Mouse (Mus musculus) liver, embryonic 14.5 days (tissue): ENCODE measurements around the gene Ccdc114. TPM values are rescaled to one million over a fixed set of nuclear protein-coding genes. Genes with fewer than 3 reads are reported as not detected.
"Not testable (repeated sequence)": the region's sequence is repeated elsewhere in the genome, so short reads cannot be mapped to it uniquely, and the experiment has no call there.

ENCODE experiments used
- ATAC-seq: fragments of 200-750 bp; cut with Nextera tagmentation; 2 replicates; pipeline ENCODE4 v1.8.0; 2017; ENCODE audit warnings: moderate number of reproducible peaks, mild to moderate bottlenecking, moderate library complexity; ENCODE audit not compliant: insufficient read depth
- DNase-seq, 3 experiments: peaks; one replicate each; pipeline ENCODE4 v3.0.0-alpha.2; 2012 to 2013; ENCODE audit warnings: low read depth in 3 of 3, low spot score in 3 of 3
- H3K27ac ChIP-seq: fragments of 300-500 bp; sonication (generic); 2 replicates; pipeline ENCODE4 v1.5.1; 2014; ENCODE audit warnings: moderate library complexity, mild to moderate bottlenecking, control low read depth, inconsistent platforms
- H3K27me3 ChIP-seq: fragments of 300-500 bp; sonication (generic); 2 replicates; pipeline ENCODE4 v1.6.1; 2014; ENCODE audit warnings: mild to moderate bottlenecking, low read length, moderate library complexity; ENCODE audit not compliant: control insufficient read depth, insufficient read depth
- H3K36me3 ChIP-seq: fragments of 300-500 bp; sonication (generic); replicated peaks from 2 replicates; pipeline ENCODE4 v1.6.1; 2014; ENCODE audit warnings: low read depth; ENCODE audit not compliant: control insufficient read depth, insufficient read depth
- H3K4me1 ChIP-seq, 2 experiments: fragments of 200-500 bp in 1 of 2; fragments of 300-500 bp in 1 of 2; sonication (generic) in 1 of 2; replicated peaks; 2 replicates each; pipeline ENCODE4 v1.6.1; 2012 to 2014; ENCODE audit warnings: antibody characterized with exemption in 1 of 2, inconsistent platforms in 1 of 2, low read length in 1 of 2; ENCODE audit not compliant: control insufficient read depth in 2 of 2, insufficient read depth in 2 of 2
- H3K4me2 ChIP-seq: fragments of 300-500 bp; sonication (generic); 2 replicates; pipeline ENCODE4 v1.6.1; 2014; ENCODE audit warnings: low read depth, mild to moderate bottlenecking, control low read depth, moderate library complexity
- H3K4me3 ChIP-seq, 2 experiments: fragments of 200-500 bp in 1 of 2; fragments of 300-500 bp in 1 of 2; sonication (generic) in 1 of 2; 2 replicates each; pipeline ENCODE4 v1.5.1; 2012 to 2014; ENCODE audit warnings: low read depth in 2 of 2, low read length in 2 of 2, mild to moderate bottlenecking in 2 of 2, control low read depth in 1 of 2, inconsistent platforms in 1 of 2, moderate library complexity in 1 of 2; ENCODE audit not compliant: insufficient read depth in 1 of 2
- H3K9ac ChIP-seq: fragments of 300-500 bp; sonication (generic); replicated peaks from 2 replicates; pipeline ENCODE4 v1.6.1; 2014; ENCODE audit warnings: mild to moderate bottlenecking, control low read depth, moderate library complexity
- H3K9me3 ChIP-seq: fragments of 300-500 bp; sonication (generic); 2 replicates; pipeline ENCODE4 v1.6.1; 2016; ENCODE audit warnings: low read length, mixed read lengths; ENCODE audit not compliant: control insufficient read depth
- CTCF ChIP-seq: IDR thresholded peaks from 2 replicates; pipeline ENCODE4 v1.5.1; 2016; ENCODE audit warnings: antibody characterized with exemption, low read depth, control low read depth
- EP300 ChIP-seq: IDR thresholded peaks from 2 replicates; pipeline ENCODE4 v1.6.1; 2016; ENCODE audit warnings: antibody characterized with exemption, low read depth
- WGBS: fragments of 180-500 bp; shearing (Covaris S2); extraction: QIAGEN DNeasy Blood & Tissue Kit; methylation state at CpG from one replicate; pipeline ENCODE4 v1.1.7; 2014; ENCODE audit not compliant: insufficient replicate concordance; 5-methylcytosine and 5-hydroxymethylcytosine counted together
- polyA plus RNA-seq, 2 experiments: library from polyadenylated mRNA; depleted of rRNA in 1 of 2; stranded (reverse) in 1 of 2; unstranded in 1 of 2; fragments of >200 nt; fragmentation: Nextera tagmentation in 1 of 2; extraction: Ambion mirVana in 1 of 2; gene quantifications; 2 replicates each; pipeline versions ENCODE4 v1.2.1 to v1.2.3; 2012 to 2014

Ccdc114 gene
- polyA plus RNA-seq, 2 experiments = 1.0 to 1.2 TPM

DNA sequence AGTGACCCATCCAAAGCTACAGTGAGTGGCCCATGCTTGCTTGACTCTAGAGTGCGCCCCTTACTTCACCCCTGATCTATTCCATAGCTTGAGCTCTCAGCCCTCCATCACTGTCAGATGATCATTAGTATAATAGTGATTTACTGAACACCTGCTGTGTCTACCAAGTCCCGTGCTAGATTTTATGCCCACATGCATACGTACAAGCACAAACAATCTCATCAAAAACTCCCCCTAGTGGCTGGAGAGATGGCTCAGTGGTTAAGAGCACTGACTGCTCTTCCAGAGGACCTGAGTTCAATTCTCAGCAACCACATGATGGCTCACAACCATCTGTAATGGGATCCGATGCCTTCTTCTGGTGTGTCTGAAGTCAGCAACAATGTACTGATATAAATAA, 25.7 kb upstream of the Ccdc114 start:
- peak; percentile 65 for TF ChIP-seq CTCF
- H3K27ac ChIP-seq = peak overlapping the region; percentile 60; the same call in 1 of the 2 replicates
- H3K4me1 ChIP-seq = peaks cover 11 to 18% of the 10 kb centered on the region in 2 experiments
- H3K9me3 ChIP-seq, H3K27me3 ChIP-seq, H3K36me3 ChIP-seq, ATAC-seq, H3K9ac ChIP-seq: not testable (repeated sequence)
- DNase-seq = peak in 1 of 3 experiments; percentile 59
- H3K4me3 ChIP-seq = peak overlapping the region; percentile 28 to 54; a peak in 2 of 4 replicates
- peak overlapping the region; percentile 94 for H3K4me2 ChIP-seq
- 38% methylated on average over 4 of the region's 4 CpGs for WGBS

DNA sequence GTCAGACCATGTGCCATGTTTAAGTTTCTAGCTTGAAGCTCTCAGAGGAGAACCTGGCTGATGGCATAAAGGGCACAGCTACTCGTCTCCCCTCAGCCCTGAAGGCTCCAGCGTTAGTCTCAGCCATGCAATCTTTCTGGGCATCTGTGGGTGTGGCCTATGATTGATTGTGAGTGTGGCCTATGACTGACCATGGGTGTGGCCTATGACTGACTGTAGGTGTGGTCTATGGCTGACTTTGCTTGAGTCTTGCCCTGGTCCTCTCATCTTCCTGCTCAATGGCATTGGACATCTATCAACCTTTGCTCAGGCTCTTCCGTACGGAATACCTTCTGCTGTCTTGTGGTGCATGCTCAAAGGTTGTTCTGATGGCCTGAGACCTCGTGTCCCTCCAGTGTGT, 22.3 kb upstream of the Ccdc114 start:
- no peaks in the 10 kb centered on the region for H3K36me3 ChIP-seq
- TF ChIP-seq EP300 = no peak
- no peak for TF ChIP-seq CTCF
- no peak overlapping the region for H3K4me2 ChIP-seq
- peak; percentile 52 to 65 (median 56) for DNase-seq
- WGBS = 39% methylated on average over 5 of the region's 5 CpGs
- H3K4me3 ChIP-seq = no peak overlapping the region
- no peak for ATAC-seq
- H3K9ac ChIP-seq = no peak overlapping the region
- H3K27ac ChIP-seq = no peak overlapping the region
- H3K27me3 ChIP-seq = no peaks in the 10 kb centered on the region
- H3K4me1 ChIP-seq = peaks cover 5 to 13% of the 10 kb centered on the region in 2 experiments; a peak in 3 of 4 replicates
- no peaks in the 10 kb centered on the region for H3K9me3 ChIP-seq

DNA sequence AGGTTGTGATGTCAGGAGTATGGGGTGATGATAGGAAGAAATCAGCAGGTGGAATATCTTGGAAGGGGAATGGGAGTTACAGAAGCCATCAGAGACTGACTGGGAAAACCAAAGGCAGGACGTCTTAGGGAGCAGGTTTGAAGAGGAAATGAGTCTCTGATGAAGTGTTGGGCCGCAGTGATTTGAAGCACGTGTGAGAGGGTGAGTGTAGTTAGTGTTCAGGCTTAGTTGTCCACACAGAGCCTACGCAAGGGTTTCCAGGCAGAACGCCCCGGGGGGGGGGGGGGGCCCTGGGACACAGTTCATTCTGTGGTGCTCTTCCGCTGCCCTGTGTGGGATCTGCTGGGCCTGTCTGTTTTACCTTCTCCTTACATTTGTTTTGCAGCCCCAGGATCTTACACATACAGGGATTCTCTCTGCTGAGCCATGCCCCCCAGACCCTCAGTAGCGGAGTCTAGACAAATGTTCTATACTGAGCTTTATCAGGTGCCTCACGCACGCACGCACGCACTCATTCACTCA, 21.3 kb upstream of the Ccdc114 start:
- Histone ChIP-seq H3K27ac (no peak overlapping the region), H3K27me3 (no peaks in the 10 kb centered on the region), H3K9me3 (no peaks in the 10 kb centered on the region), H3K4me2 (no peak overlapping the region), H3K4me3 (no peak overlapping the region), H3K9ac (no peak overlapping the region), H3K36me3 (no peaks in the 10 kb centered on the region), H3K4me1 (peaks cover 3 to 9% of the 10 kb centered on the region in 2 experiments; a peak in 3 of 4 replicates)
- TF ChIP-seq EP300 (no peak), CTCF (no peak)
- 70% methylated on average over 11 of the region's 12 CpGs for WGBS
- no peak for DNase-seq
- ATAC-seq = no peak

DNA sequence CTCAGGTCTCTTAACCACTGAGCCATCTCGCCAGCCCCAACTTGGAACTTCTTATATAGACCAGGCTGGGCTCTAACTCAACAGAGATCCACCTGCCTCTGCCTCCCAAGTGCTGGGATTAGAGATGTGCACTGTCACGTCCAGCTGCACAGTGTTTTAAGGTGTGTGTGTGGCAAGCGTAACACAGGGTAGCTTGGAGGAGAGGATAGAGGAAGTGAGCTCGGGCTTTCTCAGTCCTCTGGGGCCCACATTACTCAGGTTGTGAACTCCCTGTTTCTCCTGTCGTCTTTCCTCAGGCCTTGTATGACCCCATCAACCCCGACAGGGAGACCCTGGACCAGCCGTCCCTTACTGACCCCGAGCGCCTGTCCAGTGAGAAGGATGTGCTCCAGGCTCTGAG, 17.2 kb upstream of the Ccdc114 start:
- DNase-seq (no peak), ATAC-seq (no peak)
- WGBS = 72% methylated on average over 9 of the region's 9 CpGs
- Histone ChIP-seq H3K9ac (no peak overlapping the region), H3K4me1 (peaks cover 0 to 2% of the 10 kb centered on the region in 2 experiments; a peak in 1 of 4 replicates), H3K27me3 (no peaks in the 10 kb centered on the region), H3K36me3 (no peaks in the 10 kb centered on the region; the same call in 1 of the 2 replicates), H3K4me2 (no peak overlapping the region), H3K4me3 (no peak overlapping the region), H3K9me3 (no peaks in the 10 kb centered on the region), H3K27ac (no peak overlapping the region)
- TF ChIP-seq EP300 = no peak
- TF ChIP-seq CTCF = no peak

DNA sequence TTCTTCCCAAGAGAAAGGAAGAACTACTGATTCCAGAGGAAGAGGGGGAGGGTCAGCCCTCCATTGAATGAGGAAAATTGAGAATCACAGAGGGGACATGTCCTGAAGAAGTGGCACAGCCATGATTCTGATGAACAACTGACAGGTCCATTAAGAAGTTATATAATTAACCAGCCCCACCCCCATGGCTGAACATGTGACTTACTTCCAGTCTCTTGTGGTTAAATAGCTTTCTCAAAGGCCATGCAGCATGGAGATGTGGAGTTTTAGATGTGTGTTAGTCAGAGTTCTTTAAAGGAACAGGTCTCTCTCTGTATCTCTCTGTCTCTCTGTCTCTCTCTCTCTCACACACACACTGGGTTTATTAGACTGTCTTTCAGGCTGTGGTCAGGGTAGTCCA, 15.5 kb upstream of the Ccdc114 start:
- ATAC-seq (no peak), DNase-seq (no peak)
- no peaks in the 10 kb centered on the region for H3K9me3 ChIP-seq
- H3K4me3 ChIP-seq = no peak overlapping the region
- TF ChIP-seq CTCF (no peak), EP300 (no peak)
- H3K4me2 ChIP-seq = no peak overlapping the region
- H3K9ac ChIP-seq = no peak overlapping the region
- no peak overlapping the region for H3K27ac ChIP-seq
- H3K27me3 ChIP-seq = no peaks in the 10 kb centered on the region
- H3K36me3 ChIP-seq = no peaks in the 10 kb centered on the region; the same call in 1 of the 2 replicates
- no peaks in the 10 kb centered on the region for H3K4me1 ChIP-seq
